In genomic region chr9:15045740-15046139, GRCm38 (mm10) we compare ENCODE assay signal across 7 mouse cellular contexts. TPM values are rescaled to one million over a fixed set of nuclear protein-coding genes. Genes with fewer than 3 reads are reported as not detected.
A peak's percentile ranks its signal among the peaks of the same experiment; 100 is the strongest.
DNase-seq lines count a peak whose midpoint lies in the region; ATAC-seq and TF ChIP-seq lines count a peak whose summit lies in the region.

No protein-coding gene starts in this region.

- WGBS in forebrain, embryonic 15.5 days: 38% methylated on average over 10 of the region's 10 CpGs
- 33% methylated on average over 10 of the region's 10 CpGs for WGBS in liver, embryonic 13.5 days (ENCODE audit: insufficient replicate concordance)

- ATAC-seq in forebrain, embryonic 15.5 days (replicated peaks): peak; percentile 18; the same call in 1 of the 2 replicates
- no peak for ATAC-seq in liver, embryonic 13.5 days (ENCODE audit: low read depth)

- no peak overlapping the region for H3K27ac ChIP-seq in testis, adult 2 months (ENCODE audit: control insufficient read depth, insufficient read depth, low read depth, low read length)
- H3K27ac ChIP-seq in forebrain, embryonic 15.5 days (replicated peaks): peak overlapping the region; percentile 96
- H3K27ac ChIP-seq in liver, embryonic 13.5 days: no peak overlapping the region

- H3K9me3 ChIP-seq in forebrain, embryonic 15.5 days: no peaks in the 10 kb centered on the region
- no peaks in the 10 kb centered on the region for H3K9me3 ChIP-seq in liver, embryonic 13.5 days (replicated peaks)

- H3K36me3 ChIP-seq in testis, adult 2 months (ENCODE audit: control insufficient read depth, insufficient read depth, low read length): no peaks in the 10 kb centered on the region
- H3K36me3 ChIP-seq in forebrain, embryonic 15.5 days: no peaks in the 10 kb centered on the region
- no peaks in the 10 kb centered on the region for H3K36me3 ChIP-seq in liver, embryonic 13.5 days

- H3K9ac ChIP-seq in forebrain, embryonic 15.5 days (replicated peaks): peak overlapping the region; percentile 72
- H3K9ac ChIP-seq in liver, embryonic 13.5 days: peak overlapping the region; percentile 67; the same call in 1 of the 2 replicates

- TF ChIP-seq POLR2A in testis, adult 2 months (IDR thresholded peaks at IDR 0.05; ENCODE audit: control insufficient read depth, low read depth, low read length): no peak

- H3K4me2 ChIP-seq in forebrain, embryonic 15.5 days (replicated peaks): peak overlapping the region; percentile 69
- H3K4me2 ChIP-seq in liver, embryonic 13.5 days: peak overlapping the region; percentile 75

- H3K27me3 ChIP-seq in testis, adult 2 months (ENCODE audit: control insufficient read depth, insufficient read depth, low read length): no peaks in the 10 kb centered on the region
- H3K27me3 ChIP-seq in forebrain, embryonic 15.5 days: no peaks in the 10 kb centered on the region
- H3K27me3 ChIP-seq in liver, embryonic 13.5 days: peaks cover 25% of the 10 kb centered on the region

- TF ChIP-seq CTCF in testis, adult 2 months (IDR thresholded peaks at IDR 0.05; ENCODE audit: control insufficient read depth, insufficient read depth, insufficient replicate concordance, low read depth, low read length): no peak

- no peak for DNase-seq in testis, postnatal 10 days (ENCODE audit: low spot score)
- no peak for DNase-seq in liver, embryonic 13.5 days
- DNase-seq in retina, postnatal 1 day: no peak
- no peak for DNase-seq in adrenal gland, adult 18-20 months (ENCODE audit: low spot score in 2 of 2)
- DNase-seq in yolk sac, embryonic 10.5 days (ENCODE audit: low spot score): no peak

- H3K4me3 ChIP-seq in testis, adult 2 months (ENCODE audit: control insufficient read depth, low read depth, low read length): peak overlapping the region; percentile 73
- peak overlapping the region; percentile 88 for H3K4me3 ChIP-seq in forebrain, embryonic 15.5 days
- peak overlapping the region; percentile 69 for H3K4me3 ChIP-seq in liver, embryonic 13.5 days (replicated peaks)

- peaks cover 10% of the 10 kb centered on the region for H3K4me1 ChIP-seq in testis, adult 2 months (ENCODE audit: control insufficient read depth, insufficient read depth, low read length)
- H3K4me1 ChIP-seq in forebrain, embryonic 15.5 days: peaks cover 40% of the 10 kb centered on the region
- peaks cover 13% of the 10 kb centered on the region; the same call in 1 of the 2 replicates for H3K4me1 ChIP-seq in liver, embryonic 13.5 days (replicated peaks)

RNA-seq across cellular contexts. Expression of gene Panx1, which starts 0.5 kb away (rescaled TPM):
- 2.4 and 2.5 TPM in 2 replicates for polyA plus RNA-seq in testis, adult 2 months (2012; rRNA removed)
- polyA plus RNA-seq in forebrain, embryonic 15.5 days (2015; fragmentation: Nextera tagmentation; extraction: Ambion mirVana): 150 and 151 TPM in 2 replicates
- polyA plus RNA-seq in liver, embryonic 13.5 days (2015; fragmentation: Nextera tagmentation; extraction: Ambion mirVana): 7.9 and 8.0 TPM in 2 replicates
- total RNA-seq in adrenal gland, adult 18-20 months (2021): 1 to 10 TPM; 5.7 to 9.3 TPM

Comparison
In these comparisons a context has a peak if more than half of its experiments do, and no peak if none do; other contexts are left out.
1. RNA of gene Panx1, which starts 0.5 kb away (polyA plus RNA-seq): 150 to 151 TPM in forebrain, embryonic 15.5 days; 7.9 to 8.0 TPM in liver, embryonic 13.5 days and 2.4 to 2.5 TPM in testis, adult 2 months; every median in the first group is over 10 times any median in the second.
2. Peak in every context shown above with its lines, with median percentiles within 50 percentile points of each other: H3K4me3 ChIP-seq.